Mouse (Mus musculus) kidney, embryonic 14.5 days (tissue): ENCODE measurements around the gene Pak3. TPM values are rescaled to one million over a fixed set of nuclear protein-coding genes. Genes with fewer than 3 reads are reported as not detected.

Source experiments
- microRNA-seq: library from miRNA; unstranded; fragments of <30 nt; microRNA quantifications from one replicate; pipeline ENCODE4, GENCODE M21; 2016
- polyA plus RNA-seq: library from polyadenylated mRNA; unstranded; fragments of >200 nt; fragmentation: Nextera tagmentation; extraction: Ambion mirVana; gene quantifications from 2 replicates; pipeline ENCODE4 v1.2.1, GENCODE M21; 2014

Pak3 gene
- polyA plus RNA-seq, 1 experiment from 2014 or later: 4.8 TPM

Small RNA genes within 50 kb of the gene (microRNA-seq; reads per million reads assigned to microRNA genes)
- not detected for gene Gm47298

Other genes starting within 250 kb of the Pak3 start
- 1.6 and 2.6 TPM in 2 replicates for gene Chrdl1, start 124.3 kb upstream of the Pak3 start, polyA plus RNA-seq